Mouse (Mus musculus): ENCODE measurements around the gene Rab39b.

Gene Rab39b

DNA sequence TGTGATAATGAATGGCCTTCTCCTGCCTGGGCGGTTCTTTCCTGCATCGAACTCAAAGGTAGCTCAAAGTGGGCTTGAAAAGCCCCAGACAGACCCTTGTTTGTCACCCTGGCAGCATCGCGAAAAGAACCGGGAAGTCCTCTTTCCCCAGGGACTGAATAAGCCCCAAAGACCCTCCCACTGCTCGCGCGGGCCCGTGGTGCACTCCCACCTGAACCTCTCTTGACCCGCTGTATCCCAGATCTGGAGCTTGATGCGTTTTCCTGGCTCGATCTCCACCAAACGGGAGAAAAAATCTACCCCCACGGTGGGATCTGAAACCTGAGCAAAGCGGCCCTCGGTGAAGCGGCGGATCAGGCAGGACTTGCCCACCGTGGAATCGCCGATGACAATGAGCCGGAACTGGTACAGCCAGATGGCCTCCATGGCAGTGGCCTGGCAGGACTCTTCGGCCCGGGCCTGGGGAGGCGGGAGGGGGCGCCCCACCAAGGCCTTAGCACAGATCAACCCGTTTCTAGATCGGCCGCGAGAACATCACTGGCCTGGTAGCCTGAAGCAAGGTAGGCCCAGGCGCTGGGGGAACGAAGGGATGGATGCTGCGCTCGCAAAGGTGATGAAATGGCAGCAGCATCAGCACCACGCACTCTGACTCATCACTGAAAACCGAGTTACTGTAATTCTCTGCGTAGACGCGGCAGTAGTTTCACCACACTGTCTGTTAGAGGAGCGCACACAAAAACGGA, at the start of gene Rab39b:
Gene Rab39b (minus strand): TSS at position 650 of the 743 bp plus-strand sequence.
- DNase-seq (ENCODE audit: low read depth, low spot score) = peak; percentile 93

DNA sequence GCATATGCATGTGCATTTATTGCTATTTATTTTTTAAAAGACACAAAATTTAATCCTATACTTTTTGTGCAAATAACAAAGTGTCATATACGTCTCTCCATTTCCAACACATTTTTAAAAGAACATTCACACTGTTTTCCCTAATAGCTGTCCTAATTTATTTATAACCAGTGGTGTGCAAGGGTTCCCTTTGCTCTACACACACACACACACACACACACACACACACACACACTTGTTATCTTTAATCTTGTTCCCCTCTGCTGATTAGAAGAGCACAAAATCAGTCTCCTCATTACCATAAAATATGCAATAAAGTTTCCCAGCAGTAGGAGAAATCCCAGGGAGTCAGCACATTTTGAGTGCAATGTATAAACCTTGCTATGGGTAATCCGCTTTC, 508 bp upstream of the Rab39b start:
- DNase-seq (ENCODE audit: low read depth, low spot score) = no peak
